Mouse (Mus musculus) erythroblast, embryonic 14.5 days (primary cell): Measurements from ENCODE around the gene Dock3. TPM values are rescaled to one million over a fixed set of nuclear protein-coding genes. Genes with fewer than 3 reads are reported as not detected.
"Not testable (repeated sequence)": the region's sequence is repeated elsewhere in the genome, so short reads cannot be mapped to it uniquely, and the experiment has no call there.

Experiments
- H3K27me3 ChIP-seq: 2 replicates; pipeline ENCODE4 v1.6.1; 2012; ENCODE audit warnings: inconsistent platforms; ENCODE audit not compliant: control insufficient read depth
- H3K36me3 ChIP-seq: 2 replicates; pipeline ENCODE4 v1.6.1; 2012; ENCODE audit warnings: mild to moderate bottlenecking, inconsistent platforms; ENCODE audit not compliant: control insufficient read depth
- H3K4me1 ChIP-seq: 2 replicates; pipeline ENCODE4 v1.6.1; 2012; ENCODE audit warnings: inconsistent platforms; ENCODE audit not compliant: control insufficient read depth
- H3K4me3 ChIP-seq: replicated peaks from 2 replicates; pipeline ENCODE3; 2012; ENCODE audit warnings: moderate library complexity, mild to moderate bottlenecking, inconsistent platforms
- H3K9me3 ChIP-seq: 2 replicates; pipeline ENCODE4 v1.6.1; 2012; ENCODE audit warnings: low read length, inconsistent platforms, mixed read lengths; ENCODE audit not compliant: control insufficient read depth
- GATA1 ChIP-seq: IDR thresholded peaks from 2 replicates; pipeline ENCODE4 v1.6.1; 2012; ENCODE audit warnings: low read length, inconsistent platforms, mixed read lengths
- TAL1 ChIP-seq: IDR thresholded peaks from 3 replicates; pipeline ENCODE4 v1.6.1; 2012; ENCODE audit warnings: low read length, inconsistent platforms, mixed read lengths
- polyA plus RNA-seq: library from polyadenylated mRNA; stranded (reverse); fragments of >175 nt; gene quantifications from 2 replicates; pipeline ENCODE4 v1.2.3, GENCODE M21; 2012

Dock3 gene
- polyA plus RNA-seq, 1 experiment, result not detected

DNA sequence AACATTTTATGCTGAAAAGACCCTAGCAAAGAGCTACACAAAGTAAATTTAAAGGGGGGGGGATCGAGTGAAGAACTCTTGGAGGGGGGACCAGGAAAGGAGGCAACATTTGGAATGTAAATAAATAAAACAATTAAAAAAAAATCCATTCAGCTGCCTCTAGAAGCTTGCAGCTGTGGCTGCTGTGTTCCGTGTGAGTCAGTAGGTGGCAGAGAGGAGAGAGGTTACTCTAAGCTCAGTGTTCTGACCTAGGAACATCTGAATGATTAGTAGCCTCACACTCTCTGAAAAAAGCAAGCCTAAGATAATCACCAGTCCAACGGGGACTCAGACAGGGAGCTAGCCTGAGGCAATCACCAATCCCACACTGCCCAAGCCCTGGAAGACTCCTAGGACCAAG is 66.9 kb downstream of the Dock3 start:
- TF ChIP-seq GATA1 (no peak), TAL1 (no peak)
- H3K9me3 ChIP-seq, result no peaks in the 10 kb centered on the region
- no peak overlapping the region for H3K4me3 ChIP-seq
- no peaks in the 10 kb centered on the region for H3K27me3 ChIP-seq
- no peaks in the 10 kb centered on the region for H3K4me1 ChIP-seq
- H3K36me3 ChIP-seq, result no peaks in the 10 kb centered on the region

DNA sequence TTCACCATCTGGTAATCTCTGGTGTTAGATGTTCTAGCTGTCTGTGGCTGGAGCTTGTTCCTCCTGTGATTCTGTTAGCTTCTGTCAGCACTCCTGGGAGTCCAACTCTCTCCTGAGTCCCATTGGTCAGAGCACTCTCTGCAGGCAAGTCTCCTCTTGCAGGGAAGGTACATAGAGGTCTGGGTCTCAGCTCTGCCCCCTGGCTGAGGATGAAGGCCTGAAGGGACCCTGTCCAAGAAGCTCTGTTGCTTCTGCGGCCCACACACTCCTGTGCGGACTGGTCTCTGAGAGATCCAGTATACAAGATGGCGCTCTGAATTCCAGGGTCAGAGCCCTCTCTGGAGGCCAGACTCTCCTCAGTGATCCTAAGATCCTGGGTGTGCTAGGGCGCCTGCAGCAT is 75.3 kb downstream of the Dock3 start:
- H3K4me1 ChIP-seq, H3K4me3 ChIP-seq, H3K27me3 ChIP-seq, H3K9me3 ChIP-seq, H3K36me3 ChIP-seq: not testable (repeated sequence)

DNA sequence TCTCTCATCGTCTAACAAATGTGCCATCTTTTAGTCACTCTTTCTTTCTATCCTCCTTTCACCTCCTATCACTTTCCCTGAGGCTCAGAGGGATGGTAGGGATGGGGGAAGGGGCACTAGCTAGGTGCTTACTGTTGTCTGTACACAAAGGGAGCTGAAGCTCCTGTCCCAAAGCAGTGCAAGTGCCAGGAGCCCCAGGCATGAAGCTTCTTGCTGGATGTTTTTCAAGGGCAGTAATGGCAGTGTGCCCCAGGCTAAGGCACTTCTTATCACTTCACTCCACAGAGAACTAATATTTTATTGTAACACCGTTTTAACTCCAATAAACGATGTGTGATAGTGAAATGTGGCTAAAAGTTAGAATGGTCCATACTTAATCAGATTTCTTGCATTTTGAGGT is 118.9 kb downstream of the Dock3 start:
- Histone ChIP-seq H3K4me3 (no peak overlapping the region), H3K36me3 (no peaks in the 10 kb centered on the region)
- TF ChIP-seq TAL1, result no peak
- no peak for TF ChIP-seq GATA1

DNA sequence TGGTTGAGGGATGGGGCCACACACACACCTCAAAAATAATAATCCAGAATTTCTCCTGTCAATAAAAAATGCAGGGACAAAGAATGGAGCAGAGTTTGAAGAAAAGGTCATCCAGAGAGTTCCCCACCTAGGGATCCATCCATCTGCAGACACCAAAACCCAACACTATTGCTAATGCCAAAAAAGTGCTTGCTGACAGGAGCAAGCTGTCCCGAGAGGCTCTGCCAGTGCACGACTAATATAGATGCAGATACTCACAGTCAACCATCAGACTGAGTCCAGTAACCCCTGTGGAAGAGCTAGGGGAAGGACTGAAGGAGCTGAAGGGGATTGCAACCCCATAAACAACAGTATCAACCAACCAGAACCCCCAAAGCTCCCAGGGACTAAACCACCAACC is 119.7 kb downstream of the Dock3 start:
- no peaks in the 10 kb centered on the region for H3K27me3 ChIP-seq
- no peaks in the 10 kb centered on the region for H3K36me3 ChIP-seq
- H3K4me1 ChIP-seq, result no peaks in the 10 kb centered on the region
- H3K4me3 ChIP-seq, result no peak overlapping the region
- no peaks in the 10 kb centered on the region for H3K9me3 ChIP-seq
- TF ChIP-seq GATA1 (no peak), TAL1 (no peak)

More for the DNA sequence above, 118.9 kb downstream of the Dock3 start:
- Histone ChIP-seq H3K27me3 (no peaks in the 10 kb centered on the region), H3K4me1 (no peaks in the 10 kb centered on the region), H3K9me3 (no peaks in the 10 kb centered on the region)

DNA sequence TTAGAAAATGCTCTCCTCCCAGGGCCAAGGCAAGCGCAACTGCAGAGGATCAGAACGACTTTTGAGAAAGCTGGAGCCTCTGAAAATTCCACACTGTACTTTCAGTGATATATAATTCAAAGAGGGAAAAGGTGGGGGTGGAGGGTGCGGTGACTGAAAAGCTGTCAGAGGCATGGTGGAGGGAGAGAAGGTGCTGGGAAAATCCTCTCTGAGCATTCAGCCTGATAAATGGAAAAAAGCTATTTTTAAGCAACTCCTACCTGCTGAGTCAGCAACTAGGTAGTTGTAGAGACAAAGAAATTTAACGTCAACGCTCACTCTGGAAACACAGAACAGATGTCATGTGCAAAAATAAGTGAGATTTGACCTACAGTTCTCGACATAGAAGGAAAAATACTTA is 132.2 kb downstream of the Dock3 start:
- Histone ChIP-seq H3K4me1 (no peaks in the 10 kb centered on the region), H3K27me3 (no peaks in the 10 kb centered on the region), H3K4me3 (no peak overlapping the region), H3K9me3 (no peaks in the 10 kb centered on the region), H3K36me3 (no peaks in the 10 kb centered on the region)
- TF ChIP-seq TAL1, result no peak
- no peak for TF ChIP-seq GATA1

DNA sequence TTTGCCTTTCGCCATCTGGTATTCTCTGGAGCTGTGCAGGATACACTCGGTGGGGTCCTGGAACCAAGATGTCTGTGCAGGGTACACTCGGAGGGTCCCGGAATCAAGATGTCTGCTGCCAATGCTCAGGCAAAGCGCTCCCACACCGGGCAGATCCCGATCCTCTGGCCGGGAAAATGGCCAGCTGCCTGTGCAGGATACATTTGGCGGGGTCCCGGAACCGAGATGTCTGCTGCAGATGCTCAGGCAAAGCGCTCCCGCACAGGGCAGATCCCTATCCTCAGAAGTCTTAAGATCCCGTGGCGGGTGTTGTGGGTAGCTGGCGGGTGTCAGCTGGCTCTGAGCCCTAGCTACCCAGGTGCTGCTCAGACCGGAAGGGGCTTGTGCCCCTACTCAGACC is 142.3 kb downstream of the Dock3 start:
- H3K36me3 ChIP-seq, H3K4me3 ChIP-seq, H3K9me3 ChIP-seq, H3K27me3 ChIP-seq, H3K4me1 ChIP-seq: not testable (repeated sequence)

DNA sequence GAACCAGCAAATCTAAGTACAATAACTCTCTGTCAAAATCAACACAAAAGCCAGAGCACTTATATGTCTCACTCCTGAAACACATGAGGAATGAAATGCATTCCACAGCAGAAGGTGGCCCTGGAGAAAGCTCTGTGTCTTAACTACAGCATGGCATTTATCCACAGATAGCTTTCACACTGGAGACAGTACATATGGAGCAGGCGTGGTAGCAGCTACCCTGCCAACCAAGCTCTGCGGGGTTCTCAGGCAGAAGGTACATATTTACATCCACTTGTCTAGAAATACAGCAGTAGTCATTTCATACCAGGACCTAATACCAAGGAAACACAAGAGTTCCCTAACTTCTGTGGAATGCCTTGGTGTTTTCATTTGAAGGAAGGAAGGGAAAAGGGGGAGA is 144.2 kb downstream of the Dock3 start:
- H3K4me3 ChIP-seq, result no peak overlapping the region
- no peaks in the 10 kb centered on the region for H3K9me3 ChIP-seq
- no peaks in the 10 kb centered on the region for H3K27me3 ChIP-seq
- H3K36me3 ChIP-seq, result no peaks in the 10 kb centered on the region
- H3K4me1 ChIP-seq, result no peaks in the 10 kb centered on the region
- no peak for TF ChIP-seq GATA1
- no peak for TF ChIP-seq TAL1

DNA sequence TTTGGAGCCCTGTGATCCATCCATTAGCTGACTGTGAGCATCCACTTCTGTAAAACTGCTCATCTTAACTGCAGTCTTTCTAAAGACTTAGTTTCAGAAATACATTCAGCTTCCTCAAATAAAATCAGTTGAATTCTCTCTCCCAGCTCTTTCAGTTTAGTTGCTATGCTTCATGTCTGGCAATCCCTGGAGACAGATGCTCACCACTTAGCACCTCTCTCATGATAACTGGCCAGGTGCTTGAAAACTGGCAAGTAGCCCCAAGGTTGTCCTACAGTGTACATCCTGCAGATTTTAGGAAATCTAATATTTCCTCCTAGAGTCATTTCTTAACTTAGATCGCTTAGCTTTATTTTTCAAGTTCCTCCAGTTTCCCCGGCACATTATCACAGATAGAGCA is 193.8 kb downstream of the Dock3 start:
- no peaks in the 10 kb centered on the region for H3K9me3 ChIP-seq
- TF ChIP-seq TAL1, result no peak
- no peak for TF ChIP-seq GATA1
- H3K4me1 ChIP-seq, result no peaks in the 10 kb centered on the region

DNA sequence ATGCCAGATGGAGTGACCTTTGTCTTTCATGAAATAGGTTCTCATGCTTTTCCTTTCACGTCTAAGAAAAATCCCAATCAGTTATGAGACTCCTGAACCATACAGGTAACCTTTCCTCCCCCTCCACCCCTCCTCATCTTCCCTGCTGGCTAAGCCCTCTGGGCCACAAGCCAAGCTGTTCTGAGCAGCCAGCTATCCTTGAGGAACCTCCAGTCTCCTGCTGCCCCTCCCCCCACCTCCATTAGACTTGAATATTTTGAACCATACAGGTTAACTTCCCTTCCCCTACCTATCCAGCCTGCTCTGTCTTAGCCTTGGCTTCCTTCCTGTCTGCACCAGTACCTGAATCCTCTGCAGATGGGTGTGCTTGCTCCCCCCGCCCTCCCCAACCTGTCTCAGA is 204.1 kb downstream of the Dock3 start:
- Histone ChIP-seq H3K9me3 (no peaks in the 10 kb centered on the region), H3K4me1 (no peaks in the 10 kb centered on the region), H3K27me3 (no peaks in the 10 kb centered on the region), H3K4me3 (no peak overlapping the region), H3K36me3 (no peaks in the 10 kb centered on the region)
- no peak for TF ChIP-seq TAL1

More for the DNA sequence above, 193.8 kb downstream of the Dock3 start:
- no peak overlapping the region for H3K4me3 ChIP-seq
- no peaks in the 10 kb centered on the region for H3K36me3 ChIP-seq
- no peaks in the 10 kb centered on the region for H3K27me3 ChIP-seq

DNA sequence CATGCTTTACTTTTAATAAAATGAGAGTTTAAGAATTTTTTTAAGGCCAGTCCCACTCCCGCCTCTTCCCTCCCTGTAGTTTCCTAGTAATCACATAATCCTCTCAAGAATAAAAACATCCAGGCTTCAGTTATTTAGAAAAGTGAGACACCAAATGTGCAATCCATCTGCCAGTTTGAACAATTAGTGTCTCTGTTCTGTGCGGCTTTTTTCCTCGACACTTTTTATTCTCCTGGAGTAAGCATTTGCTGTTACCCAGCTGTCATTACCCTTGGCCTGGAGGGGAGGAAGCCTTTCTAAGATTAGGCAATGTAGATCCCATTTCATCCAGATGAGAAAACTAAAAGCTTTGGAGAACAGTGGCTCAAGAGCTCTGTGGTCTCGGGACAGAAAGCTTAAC is 221.9 kb downstream of the Dock3 start:
- H3K4me3 ChIP-seq, result no peak overlapping the region
- TF ChIP-seq TAL1 (no peak), GATA1 (no peak)
- no peaks in the 10 kb centered on the region for H3K36me3 ChIP-seq
- H3K4me1 ChIP-seq, result no peaks in the 10 kb centered on the region
- H3K27me3 ChIP-seq, result no peaks in the 10 kb centered on the region
- no peaks in the 10 kb centered on the region for H3K9me3 ChIP-seq
